Mouse (Mus musculus): ENCODE measurements around the gene Olfr299. TPM values are rescaled to one million over a fixed set of nuclear protein-coding genes. Genes with fewer than 3 reads are reported as not detected.

Gene Olfr299
- total RNA-seq (2014; fragmentation: Nextera tagmentation) (not detected in 2 replicates), total RNA-seq (2017) (not detected in 2 replicates)

- ATAC-seq (replicated peaks; ENCODE audit: low FRiP score, low TSS enrichment, poor library complexity, severe bottlenecking) = no peak
These were observed at the start of gene Olfr299 for GRCm38 (mm10) chr7:86459621-86460020. Gene Olfr299 (plus strand): TSS chr7:86459921.

GRCm38 (mm10) chr7:86492384-86492783 is 32.7 kb downstream of the Olfr299 start, which contains the start of gene Olfr298:
Gene Olfr298 (minus strand): TSS chr7:86492484.
- no peak for ATAC-seq (replicated peaks; ENCODE audit: low FRiP score, low TSS enrichment, poor library complexity, severe bottlenecking)

Other genes starting within 250 kb of the Olfr299 start
- not detected in 2 replicates for gene Vmn2r76, start 213.6 kb upstream of the Olfr299 start, total RNA-seq (2014; fragmentation: Nextera tagmentation)
- gene Vmn2r76, start 213.6 kb upstream of the Olfr299 start, total RNA-seq (2017) = not detected in 2 replicates
- not detected in 2 replicates for gene Olfr310, start 182.7 kb upstream of the Olfr299 start, total RNA-seq (2014; fragmentation: Nextera tagmentation)
- not detected in 2 replicates for gene Olfr310, start 182.7 kb upstream of the Olfr299 start, total RNA-seq (2017)
- not detected in 2 replicates for gene Olfr309, start 146.2 kb upstream of the Olfr299 start, total RNA-seq (2014; fragmentation: Nextera tagmentation)
- gene Olfr309, start 146.2 kb upstream of the Olfr299 start, total RNA-seq (2017) = not detected in 2 replicates
- not detected in 2 replicates for gene Olfr308, start 134.3 kb upstream of the Olfr299 start, total RNA-seq (2014; fragmentation: Nextera tagmentation)
- not detected in 2 replicates for gene Olfr308, start 134.3 kb upstream of the Olfr299 start, total RNA-seq (2017)
- not detected in 2 replicates for gene Olfr307, start 122.3 kb upstream of the Olfr299 start, total RNA-seq (2014; fragmentation: Nextera tagmentation)
- not detected in 2 replicates for gene Olfr307, start 122.3 kb upstream of the Olfr299 start, total RNA-seq (2017)
- gene Olfr305, start 93.0 kb upstream of the Olfr299 start, total RNA-seq (2014; fragmentation: Nextera tagmentation) = not detected in 2 replicates
- not detected in 2 replicates for gene Olfr305, start 93.0 kb upstream of the Olfr299 start, total RNA-seq (2017)
- not detected in 2 replicates for gene Olfr304, start 73.3 kb upstream of the Olfr299 start, total RNA-seq (2014; fragmentation: Nextera tagmentation)
- not detected in 2 replicates for gene Olfr304, start 73.3 kb upstream of the Olfr299 start, total RNA-seq (2017)
- gene Olfr303, start 62.1 kb upstream of the Olfr299 start, total RNA-seq (2014; fragmentation: Nextera tagmentation) = not detected in 2 replicates
- not detected in 2 replicates for gene Olfr303, start 62.1 kb upstream of the Olfr299 start, total RNA-seq (2017)
- gene Olfr301, start 56.1 kb upstream of the Olfr299 start, total RNA-seq (2014; fragmentation: Nextera tagmentation) = not detected in 2 replicates
- not detected in 2 replicates for gene Olfr301, start 56.1 kb upstream of the Olfr299 start, total RNA-seq (2017)
- gene Olfr298, start 32.6 kb downstream of the Olfr299 start, total RNA-seq (2014; fragmentation: Nextera tagmentation) = not detected in 2 replicates
- not detected in 2 replicates for gene Olfr298, start 32.6 kb downstream of the Olfr299 start, total RNA-seq (2017)
- gene Olfr297, start 60.0 kb downstream of the Olfr299 start, total RNA-seq (2014; fragmentation: Nextera tagmentation) = not detected in 2 replicates
- not detected in 2 replicates for gene Olfr297, start 60.0 kb downstream of the Olfr299 start, total RNA-seq (2017)
- not detected in 2 replicates for gene Olfr295, start 123.9 kb downstream of the Olfr299 start, total RNA-seq (2014; fragmentation: Nextera tagmentation)
- gene Olfr295, start 123.9 kb downstream of the Olfr299 start, total RNA-seq (2017) = not detected in 2 replicates
- not detected in 2 replicates for gene Olfr294, start 156.7 kb downstream of the Olfr299 start, total RNA-seq (2014; fragmentation: Nextera tagmentation)
- not detected in 2 replicates for gene Olfr294, start 156.7 kb downstream of the Olfr299 start, total RNA-seq (2017)
- not detected in 2 replicates for gene Olfr293, start 189.1 kb downstream of the Olfr299 start, total RNA-seq (2014; fragmentation: Nextera tagmentation)
- gene Olfr293, start 189.1 kb downstream of the Olfr299 start, total RNA-seq (2017) = not detected in 2 replicates
- not detected in 2 replicates for gene Olfr292, start 228.4 kb downstream of the Olfr299 start, total RNA-seq (2014; fragmentation: Nextera tagmentation)
- not detected in 2 replicates for gene Olfr292, start 228.4 kb downstream of the Olfr299 start, total RNA-seq (2017)

Data from megakaryocyte-erythroid progenitor cell, adult 5-6 weeks (primary cell).